Mouse (Mus musculus) common myeloid progenitor, adult 5-6 weeks (primary cell): Measurements from ENCODE around the gene Mrpl52. TPM values are rescaled to one million over a fixed set of nuclear protein-coding genes. Genes with fewer than 3 reads are reported as not detected.
A peak's percentile ranks its signal among the peaks of the same experiment; 100 is the strongest.

Experiments used
- ATAC-seq: replicated peaks from 2 replicates; pipeline ENCODE4 v1.8.0; 2016; ENCODE audit warnings: low read depth, mild to moderate bottlenecking, moderate TSS enrichment, inconsistent platforms; ENCODE audit not compliant: poor library complexity, severe bottlenecking
- total RNA-seq: library from RNA; stranded (forward); fragments of 200-1000, 187-1606 nt; gene quantifications from 2 replicates; pipeline ENCODE4 v1.2.3, GENCODE M21; 2017

Gene Mrpl52
- total RNA-seq, 1 experiment from 2014 or later = 139 TPM

DNA sequence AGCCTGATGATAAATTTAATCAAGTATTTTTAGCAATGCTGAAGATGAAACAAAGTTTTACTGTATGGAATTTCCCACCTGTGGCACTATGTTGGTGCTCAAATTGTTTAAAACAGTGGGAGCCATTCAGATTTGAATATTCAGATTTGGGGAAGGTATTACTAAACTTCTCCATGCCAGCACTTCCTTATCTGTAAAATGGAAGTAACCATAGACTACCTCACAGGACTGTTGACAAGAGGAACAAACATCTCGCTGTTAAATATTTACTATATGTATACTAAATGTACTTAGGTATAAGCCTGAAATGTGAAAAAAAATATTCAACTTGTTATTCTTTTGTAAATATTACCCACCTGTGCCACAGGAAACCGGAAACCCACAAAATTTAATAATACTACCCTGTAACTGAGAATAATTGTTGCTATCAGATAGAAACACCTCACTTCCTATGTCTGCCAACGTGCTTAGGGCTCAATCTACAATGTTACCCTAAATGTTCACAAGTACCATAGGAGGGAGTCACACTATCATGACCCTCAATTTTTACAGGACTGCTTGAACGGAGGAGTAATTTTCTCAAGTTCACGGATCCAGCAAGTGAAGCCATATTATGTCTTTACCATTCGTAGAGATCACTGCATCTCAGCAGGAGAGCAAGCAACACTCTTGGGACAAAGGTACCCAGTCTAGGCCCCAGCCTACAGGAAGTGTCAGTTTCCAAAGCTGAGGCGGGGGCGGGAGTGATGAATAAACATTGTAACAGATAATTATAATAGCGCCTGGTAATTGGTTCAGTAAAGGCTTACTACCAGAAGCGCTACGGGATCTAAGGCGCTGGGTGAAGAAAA is 36.6 kb downstream of the Mrpl52 start:
- ATAC-seq = peak; percentile 48

GRCm38 (mm10) chr14:54463959-54464292 is 37.2 kb downstream of the Mrpl52 start, which contains the start of gene Lrp10:
TSS of gene Lrp10 (plus strand) at chr14:54464137.
- ATAC-seq = peak; percentile 83

DNA sequence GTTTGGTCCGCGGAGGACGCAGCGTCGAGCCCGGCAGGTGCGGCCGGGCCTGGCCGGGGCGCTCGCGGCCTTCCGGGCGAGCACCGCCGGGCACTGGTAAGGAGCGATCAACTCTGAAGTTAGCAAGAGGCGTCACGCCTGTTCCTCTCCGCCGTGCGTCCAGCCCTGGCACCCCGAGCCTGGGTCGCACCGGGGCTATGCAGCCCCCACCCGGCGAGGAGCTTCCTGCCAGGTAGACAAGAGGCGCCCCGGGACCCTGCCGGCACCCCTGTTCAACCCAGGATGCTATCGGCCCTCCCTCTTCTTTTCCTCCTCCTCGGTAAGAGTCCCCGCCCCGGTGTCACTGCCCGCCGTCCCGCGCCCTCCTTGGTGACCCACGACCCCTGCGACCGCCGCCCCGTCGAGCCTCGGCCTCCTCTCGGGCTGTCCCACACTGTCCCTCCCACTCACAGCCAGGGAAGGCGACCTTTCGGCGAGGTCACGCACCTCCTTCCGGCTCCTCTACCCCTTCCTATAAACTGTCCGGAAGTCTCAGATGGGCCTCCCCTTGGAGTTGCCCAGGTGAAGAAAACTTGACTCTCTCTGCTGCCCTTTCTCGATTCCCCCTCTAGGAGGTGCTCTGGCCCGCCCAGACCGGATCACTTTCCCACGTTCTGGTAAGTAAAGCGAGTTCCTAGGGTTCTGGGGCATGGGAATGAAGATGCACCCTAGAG is 37.7 kb downstream of the Mrpl52 start:
- ATAC-seq = peak; percentile 77

GRCm38 (mm10) chr14:54471467-54471866 is 44.8 kb downstream of the Mrpl52 start:
- ATAC-seq = no peak

DNA sequence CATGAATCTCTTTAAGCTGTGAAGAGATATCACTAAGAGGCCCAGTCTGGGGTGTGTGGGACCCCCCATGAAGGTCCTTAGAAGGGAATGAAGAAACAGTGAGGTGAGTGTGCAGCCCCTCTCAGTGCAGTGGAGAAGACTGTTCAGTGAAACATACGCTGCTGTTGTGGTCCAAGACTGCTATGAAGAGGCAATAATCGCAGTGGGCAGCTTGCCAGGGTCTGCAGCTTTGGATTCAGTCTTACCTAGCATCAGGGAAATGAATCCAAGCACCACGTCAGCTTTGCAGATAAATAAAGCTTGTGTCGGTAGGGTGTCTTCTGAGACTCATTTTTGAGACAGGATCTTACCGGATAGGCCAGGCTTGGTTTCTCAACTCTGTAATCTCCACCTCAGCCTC is 46.0 kb downstream of the Mrpl52 start:
- ATAC-seq = no peak

GRCm38 (mm10) chr14:54474744-54475143 is 48.0 kb downstream of the Mrpl52 start:
- ATAC-seq = no peak

DNA sequence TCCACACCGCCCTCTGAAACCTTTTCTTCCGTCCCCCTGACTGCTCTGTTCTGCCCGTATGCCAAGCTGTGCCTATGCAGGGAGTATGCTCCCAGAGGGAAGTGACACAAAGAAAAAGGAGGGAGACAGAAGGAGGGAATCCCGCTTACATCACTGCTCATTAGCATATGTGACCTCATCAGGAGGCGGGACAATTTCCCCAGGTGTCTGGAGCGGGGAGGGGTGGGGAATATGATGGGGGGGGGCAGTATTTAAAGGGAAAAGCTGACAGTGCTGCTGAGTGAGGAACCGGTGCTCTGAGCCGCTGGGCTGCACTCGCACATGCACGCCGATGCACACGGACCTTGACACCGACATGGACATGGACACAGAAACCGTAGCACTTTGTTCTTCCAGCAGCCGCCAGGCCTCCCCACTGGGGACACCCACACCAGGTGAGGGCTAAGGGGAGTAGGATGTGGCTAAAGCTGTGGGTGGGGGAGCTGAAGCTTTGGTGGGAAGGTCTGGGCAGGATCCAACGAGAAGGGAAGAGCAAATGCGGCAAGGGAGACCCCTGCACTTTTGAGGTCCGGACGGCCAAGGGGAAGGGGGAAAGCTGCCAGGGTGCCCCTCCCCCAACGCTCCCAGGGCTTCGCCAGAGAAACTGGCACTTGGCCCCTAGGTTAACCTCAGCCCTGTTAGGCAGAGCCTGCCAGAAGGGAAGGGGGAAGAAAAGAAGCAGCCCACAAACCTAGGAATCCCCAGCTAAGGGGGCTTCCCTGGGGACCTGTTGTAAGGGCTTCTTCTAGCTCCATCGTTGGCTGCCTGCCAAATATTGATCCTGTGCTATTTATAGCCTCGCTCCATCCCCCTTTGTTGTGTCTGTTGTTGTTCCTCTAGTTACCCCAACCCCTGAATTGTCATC is 49.5 kb downstream of the Mrpl52 start, which contains the start of gene Rem2:
TSS of gene Rem2 (plus strand) at position 160 of the 904 bp plus-strand sequence.
- peak; percentile 11; the same call in 1 of the 2 replicates for ATAC-seq

DNA sequence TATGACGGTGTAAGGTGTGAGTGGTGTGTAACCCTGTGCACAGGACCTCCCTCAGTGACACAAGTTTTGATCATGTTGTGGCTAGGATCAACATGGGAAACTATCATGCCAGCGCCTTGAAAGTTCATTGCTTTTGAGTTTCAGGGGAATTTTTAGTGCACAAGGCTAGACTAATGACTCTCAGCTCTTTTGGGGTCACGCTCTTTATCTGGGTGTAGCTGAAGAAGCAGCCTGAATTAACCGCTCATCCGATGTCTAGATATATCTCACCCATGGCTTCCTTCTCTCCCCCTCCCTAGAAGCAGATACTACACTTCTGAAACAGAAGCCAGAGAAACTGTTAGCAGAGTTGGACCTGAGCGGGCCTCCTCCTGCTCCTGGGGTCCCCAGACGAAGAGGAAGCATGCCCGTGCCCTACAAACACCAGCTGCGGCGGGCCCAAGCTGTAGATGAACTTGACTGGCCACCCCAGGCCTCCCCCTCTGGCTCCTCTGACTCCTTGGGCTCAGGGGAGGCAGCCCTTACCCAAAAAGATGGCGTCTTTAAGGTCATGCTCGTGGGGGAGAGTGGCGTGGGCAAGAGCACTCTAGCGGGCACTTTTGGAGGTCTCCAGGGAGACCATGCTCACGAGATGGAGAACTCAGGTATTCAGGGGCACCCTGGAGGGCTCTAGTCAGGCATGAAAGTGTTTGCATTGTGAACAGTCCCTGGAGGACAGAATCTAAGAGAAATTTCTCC is 50.6 kb downstream of the Mrpl52 start:
- no peak for ATAC-seq

Other genes starting within 250 kb of the Mrpl52 start
- 97.2 and 98.8 TPM in 2 replicates for gene Dad1, start 172.8 kb upstream of the Mrpl52 start, total RNA-seq
- gene Abhd4, start 172.7 kb upstream of the Mrpl52 start, total RNA-seq = 27.6 and 31.5 TPM in 2 replicates
- not detected in 2 replicates for gene Olfr49, start 142.0 kb upstream of the Mrpl52 start, total RNA-seq
- 27.5 and 38.7 TPM in 2 replicates for gene Oxa1l, start 66.1 kb upstream of the Mrpl52 start, total RNA-seq
- gene Slc7a7, start 9.1 kb upstream of the Mrpl52 start, total RNA-seq = 4.5 and 6.6 TPM in 2 replicates
- gene Mmp14, start 4.7 kb downstream of the Mrpl52 start, total RNA-seq = 12.5 and 18.6 TPM in 2 replicates
- gene Lrp10, start 37.2 kb downstream of the Mrpl52 start, total RNA-seq = 28.8 and 46.5 TPM in 2 replicates
- 0.53 and 1.7 TPM in 2 replicates for gene Rem2, start 49.2 kb downstream of the Mrpl52 start, total RNA-seq
- 79.2 and 82.9 TPM in 2 replicates for gene Prmt5, start 90.6 kb downstream of the Mrpl52 start, total RNA-seq
- 74.5 and 85.9 TPM in 2 replicates for gene Haus4, start 127.7 kb downstream of the Mrpl52 start, total RNA-seq
- gene Ajuba, start 150.6 kb downstream of the Mrpl52 start, total RNA-seq = 1.3 and 1.9 TPM in 2 replicates
- 5.3 TPM in 2 replicates for gene 4931414P19Rik, start 179.1 kb downstream of the Mrpl52 start, total RNA-seq
- gene Psmb5, start 191.1 kb downstream of the Mrpl52 start, total RNA-seq = 56.3 and 58.6 TPM in 2 replicates
- not detected in 2 replicates for gene Psmb11, start 194.5 kb downstream of the Mrpl52 start, total RNA-seq
- gene Gm17606, start 214.0 kb downstream of the Mrpl52 start, total RNA-seq = not detected in 2 replicates
- gene Cdh24, start 214.5 kb downstream of the Mrpl52 start, total RNA-seq = 0.46 and 0.58 TPM in 2 replicates